Mouse (Mus musculus): Measurements from ENCODE around the gene Rexo4. TPM values are rescaled to one million over a fixed set of nuclear protein-coding genes. Genes with fewer than 3 reads are reported as not detected.
A peak's percentile ranks its signal among the peaks of the same experiment; 100 is the strongest.

The Rexo4 gene
- polyA plus RNA-seq, 1 experiment from 2014 or later, result 31.7 TPM

GRCm38 (mm10) chr2:26933304-26934055 is 30.7 kb downstream of the Rexo4 start, which contains the start of the genes Surf4 and Stkld1:
TSS of gene Surf4 (minus strand) at chr2:26933928.
TSS of gene Stkld1 (plus strand) at chr2:26934047.
- peak within 1 kb of the TSS; percentile 91 for H3K4me3 ChIP-seq (replicated peaks; ENCODE audit: low read depth, low read length)
- ATAC-seq (ENCODE audit: low FRiP score, low TSS enrichment), result peak; percentile 94
- 1% methylated on average over 65 of the region's 70 CpGs for WGBS

GRCm38 (mm10) chr2:26932473-26933303 is 31.5 kb downstream of the Rexo4 start:
- H3K4me3 ChIP-seq (replicated peaks; ENCODE audit: low read depth, low read length), result peak overlapping the region; percentile 91
- peak; percentile 19 for DNase-seq
- peak overlapping the region; percentile 78 for H3K27ac ChIP-seq (replicated peaks; ENCODE audit: low read depth, low read length)
- H3K36me3 ChIP-seq (ENCODE audit: control insufficient read depth, insufficient read depth, low read length), result peaks cover 28% of the 10 kb centered on the region
- peak overlapping the region; percentile 98 for H3K9ac ChIP-seq (replicated peaks; ENCODE audit: low read length)
- no peaks in the 10 kb centered on the region for H3K27me3 ChIP-seq (ENCODE audit: control insufficient read depth, insufficient read depth, low read length)
- H3K4me1 ChIP-seq (ENCODE audit: control insufficient read depth, insufficient read depth, low read length), result peaks cover 17% of the 10 kb centered on the region
- peak overlapping the region; percentile 94 for H3K4me2 ChIP-seq (ENCODE audit: low read length)
- peak; percentile 49 for ATAC-seq (ENCODE audit: low FRiP score, low TSS enrichment)
- 2% methylated on average over 49 of the region's 49 CpGs for WGBS
- H3K9me3 ChIP-seq (ENCODE audit: control insufficient read depth, low read length), result no peaks in the 10 kb centered on the region

More at GRCm38 (mm10) chr2:26933304-26934055, 30.7 kb downstream of the Rexo4 start, which contains the start of the genes Surf4 and Stkld1:
- peak within 1 kb of the TSS; percentile 78 for H3K27ac ChIP-seq (replicated peaks; ENCODE audit: low read depth, low read length)
- peaks cover 17% of the 10 kb centered on the region for H3K4me1 ChIP-seq (ENCODE audit: control insufficient read depth, insufficient read depth, low read length)
- peaks cover 24% of the 10 kb centered on the region for H3K36me3 ChIP-seq (ENCODE audit: control insufficient read depth, insufficient read depth, low read length)
- H3K9ac ChIP-seq (replicated peaks; ENCODE audit: low read length), result peak within 1 kb of the TSS; percentile 98
- H3K9me3 ChIP-seq (ENCODE audit: control insufficient read depth, low read length), result no peaks in the 10 kb centered on the region
- H3K27me3 ChIP-seq (ENCODE audit: control insufficient read depth, insufficient read depth, low read length), result no peaks in the 10 kb centered on the region
- DNase-seq, result peak; percentile 97
- H3K4me2 ChIP-seq (ENCODE audit: low read length), result peak within 1 kb of the TSS; percentile 94

GRCm38 (mm10) chr2:26930390-26930789 is 33.8 kb downstream of the Rexo4 start:
- Histone ChIP-seq H3K9ac (replicated peaks; ENCODE audit: low read length) (no peak overlapping the region), H3K4me1 (ENCODE audit: control insufficient read depth, insufficient read depth, low read length) (peaks cover 17% of the 10 kb centered on the region), H3K27me3 (ENCODE audit: control insufficient read depth, insufficient read depth, low read length) (no peaks in the 10 kb centered on the region), H3K4me3 (replicated peaks; ENCODE audit: low read depth, low read length) (no peak overlapping the region), H3K27ac (replicated peaks; ENCODE audit: low read depth, low read length) (no peak overlapping the region), H3K9me3 (ENCODE audit: control insufficient read depth, low read length) (no peaks in the 10 kb centered on the region), H3K36me3 (ENCODE audit: control insufficient read depth, insufficient read depth, low read length) (peaks cover 49% of the 10 kb centered on the region), H3K4me2 (ENCODE audit: low read length) (no peak overlapping the region)
- ATAC-seq (ENCODE audit: low FRiP score, low TSS enrichment) (no peak), DNase-seq (peak; percentile 75)
- WGBS, result 24% methylated on average over 1 of the region's 1 CpGs

- WGBS, result 93% methylated on average over 6 of the region's 6 CpGs
- peaks cover 17% of the 10 kb centered on the region for H3K4me1 ChIP-seq (ENCODE audit: control insufficient read depth, insufficient read depth, low read length)
Observed at GRCm38 (mm10) chr2:26927745-26928476, 36.3 kb downstream of the Rexo4 start.

GRCm38 (mm10) chr2:26921784-26922183 is 42.4 kb downstream of the Rexo4 start:
- ATAC-seq (ENCODE audit: low FRiP score, low TSS enrichment) (no peak), DNase-seq (no peak)
- H3K36me3 ChIP-seq (ENCODE audit: control insufficient read depth, insufficient read depth, low read length), result peaks cover 86% of the 10 kb centered on the region
- no peaks in the 10 kb centered on the region for H3K27me3 ChIP-seq (ENCODE audit: control insufficient read depth, insufficient read depth, low read length)
- H3K4me3 ChIP-seq (replicated peaks; ENCODE audit: low read depth, low read length), result no peak overlapping the region
- no peak overlapping the region for H3K27ac ChIP-seq (replicated peaks; ENCODE audit: low read depth, low read length)
- no peak overlapping the region for H3K9ac ChIP-seq (replicated peaks; ENCODE audit: low read length)
- H3K4me1 ChIP-seq (ENCODE audit: control insufficient read depth, insufficient read depth, low read length), result peaks cover 14% of the 10 kb centered on the region
- H3K4me2 ChIP-seq (ENCODE audit: low read length), result no peak overlapping the region
- 85% methylated on average over 9 of the region's 9 CpGs for WGBS
- no peaks in the 10 kb centered on the region for H3K9me3 ChIP-seq (ENCODE audit: control insufficient read depth, low read length)

More at GRCm38 (mm10) chr2:26927745-26928476, 36.3 kb downstream of the Rexo4 start:
- Histone ChIP-seq H3K9me3 (ENCODE audit: control insufficient read depth, low read length) (no peaks in the 10 kb centered on the region), H3K36me3 (ENCODE audit: control insufficient read depth, insufficient read depth, low read length) (peaks cover 74% of the 10 kb centered on the region), H3K4me3 (replicated peaks; ENCODE audit: low read depth, low read length) (no peak overlapping the region), H3K27ac (replicated peaks; ENCODE audit: low read depth, low read length) (no peak overlapping the region), H3K4me2 (ENCODE audit: low read length) (no peak overlapping the region), H3K9ac (replicated peaks; ENCODE audit: low read length) (no peak overlapping the region), H3K27me3 (ENCODE audit: control insufficient read depth, insufficient read depth, low read length) (no peaks in the 10 kb centered on the region)
- ATAC-seq (ENCODE audit: low FRiP score, low TSS enrichment) (no peak), DNase-seq (no peak)

- ATAC-seq (ENCODE audit: low FRiP score, low TSS enrichment), result no peak
- H3K9ac ChIP-seq (replicated peaks; ENCODE audit: low read length), result no peak overlapping the region
- H3K4me1 ChIP-seq (ENCODE audit: control insufficient read depth, insufficient read depth, low read length), result peaks cover 20% of the 10 kb centered on the region
- WGBS, result 89% methylated on average over 6 of the region's 6 CpGs
- no peaks in the 10 kb centered on the region for H3K27me3 ChIP-seq (ENCODE audit: control insufficient read depth, insufficient read depth, low read length)
- no peaks in the 10 kb centered on the region for H3K9me3 ChIP-seq (ENCODE audit: control insufficient read depth, low read length)
- no peak overlapping the region for H3K4me3 ChIP-seq (replicated peaks; ENCODE audit: low read depth, low read length)
- no peak for DNase-seq
- H3K4me2 ChIP-seq (ENCODE audit: low read length), result no peak overlapping the region
- peaks cover 74% of the 10 kb centered on the region for H3K36me3 ChIP-seq (ENCODE audit: control insufficient read depth, insufficient read depth, low read length)
- H3K27ac ChIP-seq (replicated peaks; ENCODE audit: low read depth, low read length), result no peak overlapping the region
Observed at GRCm38 (mm10) chr2:26920190-26920855, 43.9 kb downstream of the Rexo4 start.

- no peaks in the 10 kb centered on the region for H3K27me3 ChIP-seq (ENCODE audit: control insufficient read depth, insufficient read depth, low read length)
- ATAC-seq (ENCODE audit: low FRiP score, low TSS enrichment) (no peak), DNase-seq (no peak)
- H3K4me1 ChIP-seq (ENCODE audit: control insufficient read depth, insufficient read depth, low read length), result peaks cover 22% of the 10 kb centered on the region
- H3K36me3 ChIP-seq (ENCODE audit: control insufficient read depth, insufficient read depth, low read length), result peaks cover 67% of the 10 kb centered on the region
- no peak overlapping the region for H3K27ac ChIP-seq (replicated peaks; ENCODE audit: low read depth, low read length)
- H3K4me2 ChIP-seq (ENCODE audit: low read length), result no peak overlapping the region
- no peak overlapping the region for H3K4me3 ChIP-seq (replicated peaks; ENCODE audit: low read depth, low read length)
- 94% methylated on average over 3 of the region's 3 CpGs for WGBS
- H3K9ac ChIP-seq (replicated peaks; ENCODE audit: low read length), result no peak overlapping the region
- H3K9me3 ChIP-seq (ENCODE audit: control insufficient read depth, low read length), result no peaks in the 10 kb centered on the region
Observed at GRCm38 (mm10) chr2:26919684-26920083, 44.5 kb downstream of the Rexo4 start.

- peak overlapping the region; percentile 73 for H3K4me3 ChIP-seq (replicated peaks; ENCODE audit: low read depth, low read length)
- DNase-seq, result no peak
- H3K9ac ChIP-seq (replicated peaks; ENCODE audit: low read length), result peak overlapping the region; percentile 74
- H3K4me1 ChIP-seq (ENCODE audit: control insufficient read depth, insufficient read depth, low read length), result peaks cover 28% of the 10 kb centered on the region
- H3K27me3 ChIP-seq (ENCODE audit: control insufficient read depth, insufficient read depth, low read length), result no peaks in the 10 kb centered on the region
- H3K36me3 ChIP-seq (ENCODE audit: control insufficient read depth, insufficient read depth, low read length), result peaks cover 67% of the 10 kb centered on the region
- H3K4me2 ChIP-seq (ENCODE audit: low read length), result peak overlapping the region; percentile 98
- peak overlapping the region; percentile 83 for H3K27ac ChIP-seq (replicated peaks; ENCODE audit: low read depth, low read length)
- 0 out of 2 replicates have a peak, but pooled peaks have one; percentile 3 for ATAC-seq (ENCODE audit: low FRiP score, low TSS enrichment)
- 4% methylated on average over 13 of the region's 13 CpGs for WGBS
- H3K9me3 ChIP-seq (ENCODE audit: control insufficient read depth, low read length), result no peaks in the 10 kb centered on the region
Observed at GRCm38 (mm10) chr2:26916738-26917137, 47.4 kb downstream of the Rexo4 start.
